Mouse (Mus musculus) megakaryocyte, embryonic 14.5 days (primary cell): ENCODE measurements around the gene Foxo3.

Experiments
- FLI1 ChIP-seq: IDR thresholded peaks from 2 replicates; pipeline ENCODE4 v1.6.1; 2012; ENCODE audit warnings: low read length, inconsistent platforms, mixed read lengths
- GATA1 ChIP-seq: IDR thresholded peaks from 3 replicates; pipeline ENCODE4 v1.6.1; 2012; ENCODE audit warnings: mixed read lengths, low read length, inconsistent platforms, borderline replicate concordance

GRCm38 (mm10) chr10:42226176-42226575, 50.4 kb downstream of the Foxo3 start:
- TF ChIP-seq GATA1 (no peak), FLI1 (no peak)
